Mouse (Mus musculus): Measurements from ENCODE around the gene Fam214a.

- TF ChIP-seq POLR2A (IDR thresholded peaks at IDR 0.05; ENCODE audit: borderline replicate concordance, low read depth, low read length): no peak
- TF ChIP-seq CTCF (IDR thresholded peaks at IDR 0.05; ENCODE audit: low read depth, low read length): no peak
These were observed 29.5 kb downstream of the Fam214a start for GRCm38 (mm10) chr9:74982193-74982592.

Measured in bone marrow macrophage, adult 2 months (primary cell).